Comparison of ENCODE assay signal across 15 mouse cellular contexts in the genomic region with DNA sequence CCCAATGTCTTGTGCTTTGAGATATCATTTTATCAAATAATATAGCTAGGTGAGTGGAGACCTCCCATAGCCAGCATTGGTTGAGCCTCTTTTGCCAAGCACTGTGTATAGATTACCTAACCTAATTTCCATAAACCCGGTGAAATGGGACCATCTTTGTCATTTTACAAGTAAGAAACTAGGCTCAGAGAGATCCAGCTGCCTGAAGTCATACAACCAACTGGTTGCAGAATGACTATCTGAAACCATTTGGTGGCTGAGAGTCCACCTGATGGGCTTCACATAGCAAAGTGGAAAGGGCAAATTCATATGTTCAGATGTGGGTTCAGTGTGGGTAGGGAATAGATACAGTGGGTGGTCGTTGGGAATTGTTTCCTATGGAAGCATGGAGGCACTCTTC.
"Had no signal": no experiment of that assay in that cellular context is flagged by ENCODE, and none has a peak within 500 bp of the region (broad histone marks: within the 10 kb centered on the region; RNA-seq: fewer than 3 reads in every experiment).

No protein-coding gene starts in this region.

- H3K9ac ChIP-seq: kidney, embryonic 15.5 days; lung, embryonic 15.5 days had no signal

- H3K4me3 ChIP-seq: kidney, embryonic 15.5 days; left cerebral cortex, adult 2 months; lung, embryonic 15.5 days had no signal

- H3K27me3 ChIP-seq: kidney, embryonic 15.5 days; lung, embryonic 15.5 days had no signal

- H3K9me3 ChIP-seq: kidney, embryonic 15.5 days; lung, embryonic 15.5 days had no signal

- DNase-seq: kidney, adult 11 months; kidney, adult 8-10 months; kidney, postnatal 10 days; kidney, postnatal 36 days; layer of hippocampus, postnatal 36 days; lung, adult 18-20 months; lung, postnatal 10 days; lung, postnatal 4 days; midbrain, embryonic 14.5 days; thymus, adult 18-20 months; thymus, postnatal 36 days had no signal

- H3K4me2 ChIP-seq: kidney, embryonic 15.5 days; lung, embryonic 15.5 days; midbrain, embryonic 11.5 days had no signal

- H3K27ac ChIP-seq: kidney, embryonic 15.5 days; left cerebral cortex, adult 2 months; lung, embryonic 15.5 days had no signal
